Mouse (Mus musculus): ENCODE results near the gene Hnrnpab. TPM values are rescaled to one million over a fixed set of nuclear protein-coding genes. Genes with fewer than 3 reads are reported as not detected.

The Hnrnpab gene
- polyA plus RNA-seq, 1 experiment from 2014 or later = 362 TPM

GRCm38 (mm10) chr11:51609266-51609909 is 2.7 kb upstream of the Hnrnpab start:
- H3K4me1 ChIP-seq (ENCODE audit: control insufficient read depth, insufficient read depth, low read length) = peaks cover 8% of the 10 kb centered on the region
- no peak for ATAC-seq (replicated peaks; ENCODE audit: insufficient number of reproducible peaks, low FRiP score, low TSS enrichment)
- H3K4me3 ChIP-seq (ENCODE audit: low read depth, low read length) = no peak overlapping the region
- 58% methylated on average over 3 of the region's 3 CpGs for WGBS (ENCODE audit: insufficient replicate concordance)
- peaks cover 7% of the 10 kb centered on the region for H3K36me3 ChIP-seq (ENCODE audit: control insufficient read depth, insufficient read depth, low read length)
- no peaks in the 10 kb centered on the region for H3K27me3 ChIP-seq (ENCODE audit: control insufficient read depth, insufficient read depth, low read length)
- H3K9ac ChIP-seq (ENCODE audit: low read depth, low read length) = no peak overlapping the region
- no peak overlapping the region for H3K4me2 ChIP-seq
- no peaks in the 10 kb centered on the region for H3K9me3 ChIP-seq (replicated peaks; ENCODE audit: control insufficient read depth, low read length)
- H3K27ac ChIP-seq (ENCODE audit: low read depth, low read length) = no peak overlapping the region

GRCm38 (mm10) chr11:51607096-51607738 is 570 bp upstream of the Hnrnpab start:
- Histone ChIP-seq H3K27me3 (ENCODE audit: control insufficient read depth, insufficient read depth, low read length) (no peaks in the 10 kb centered on the region), H3K4me1 (ENCODE audit: control insufficient read depth, insufficient read depth, low read length) (peaks cover 11% of the 10 kb centered on the region), H3K9me3 (replicated peaks; ENCODE audit: control insufficient read depth, low read length) (no peaks in the 10 kb centered on the region), H3K4me3 (ENCODE audit: low read depth, low read length) (peak overlapping the region; percentile 99), H3K4me2 (peak overlapping the region; percentile 92), H3K36me3 (ENCODE audit: control insufficient read depth, insufficient read depth, low read length) (peaks cover 25% of the 10 kb centered on the region), H3K9ac (ENCODE audit: low read depth, low read length) (peak overlapping the region; percentile 100), H3K27ac (ENCODE audit: low read depth, low read length) (peak overlapping the region; percentile 96)
- 8% methylated on average over 15 of the region's 15 CpGs for WGBS (ENCODE audit: insufficient replicate concordance)
- peak; percentile 24; the same call in 1 of the 2 replicates for ATAC-seq (replicated peaks; ENCODE audit: insufficient number of reproducible peaks, low FRiP score, low TSS enrichment)

- WGBS (ENCODE audit: insufficient replicate concordance) = under 1% methylated on average over 79 of the region's 81 CpGs
These were observed 823 bp downstream of the Hnrnpab start for GRCm38 (mm10) chr11:51605602-51606446.

GRCm38 (mm10) chr11:51602253-51602652 is 4.4 kb downstream of the Hnrnpab start:
- H3K4me3 ChIP-seq (ENCODE audit: low read depth, low read length) = 0 out of 2 replicates have a peak overlapping the region, but pooled peaks have one; percentile 1
- H3K9ac ChIP-seq (ENCODE audit: low read depth, low read length) = no peak overlapping the region
- no peak overlapping the region for H3K27ac ChIP-seq (ENCODE audit: low read depth, low read length)
- no peaks in the 10 kb centered on the region for H3K9me3 ChIP-seq (replicated peaks; ENCODE audit: control insufficient read depth, low read length)
- H3K4me1 ChIP-seq (ENCODE audit: control insufficient read depth, insufficient read depth, low read length) = peaks cover 11% of the 10 kb centered on the region
- ATAC-seq (replicated peaks; ENCODE audit: insufficient number of reproducible peaks, low FRiP score, low TSS enrichment) = no peak
- WGBS (ENCODE audit: insufficient replicate concordance) = 85% methylated on average over 3 of the region's 3 CpGs
- no peaks in the 10 kb centered on the region for H3K27me3 ChIP-seq (ENCODE audit: control insufficient read depth, insufficient read depth, low read length)
- H3K4me2 ChIP-seq = no peak overlapping the region
- H3K36me3 ChIP-seq (ENCODE audit: control insufficient read depth, insufficient read depth, low read length) = peaks cover 60% of the 10 kb centered on the region

More at GRCm38 (mm10) chr11:51605602-51606446, 823 bp downstream of the Hnrnpab start:
- Histone ChIP-seq H3K27ac (ENCODE audit: low read depth, low read length) (peak overlapping the region; percentile 96), H3K4me3 (ENCODE audit: low read depth, low read length) (peak overlapping the region; percentile 99), H3K4me1 (ENCODE audit: control insufficient read depth, insufficient read depth, low read length) (peaks cover 11% of the 10 kb centered on the region), H3K27me3 (ENCODE audit: control insufficient read depth, insufficient read depth, low read length) (no peaks in the 10 kb centered on the region), H3K9me3 (replicated peaks; ENCODE audit: control insufficient read depth, low read length) (no peaks in the 10 kb centered on the region), H3K9ac (ENCODE audit: low read depth, low read length) (peak overlapping the region; percentile 100), H3K36me3 (ENCODE audit: control insufficient read depth, insufficient read depth, low read length) (peaks cover 39% of the 10 kb centered on the region), H3K4me2 (peak overlapping the region; percentile 92)
- peak; percentile 79 for ATAC-seq (replicated peaks; ENCODE audit: insufficient number of reproducible peaks, low FRiP score, low TSS enrichment)

- ATAC-seq (replicated peaks; ENCODE audit: insufficient number of reproducible peaks, low FRiP score, low TSS enrichment) = no peak
- H3K9ac ChIP-seq (ENCODE audit: low read depth, low read length) = no peak overlapping the region
- no peak overlapping the region for H3K4me3 ChIP-seq (ENCODE audit: low read depth, low read length)
- no peaks in the 10 kb centered on the region for H3K27me3 ChIP-seq (ENCODE audit: control insufficient read depth, insufficient read depth, low read length)
- no peak overlapping the region for H3K27ac ChIP-seq (ENCODE audit: low read depth, low read length)
- H3K36me3 ChIP-seq (ENCODE audit: control insufficient read depth, insufficient read depth, low read length) = peaks cover 66% of the 10 kb centered on the region
- H3K4me1 ChIP-seq (ENCODE audit: control insufficient read depth, insufficient read depth, low read length) = no peaks in the 10 kb centered on the region
- H3K9me3 ChIP-seq (replicated peaks; ENCODE audit: control insufficient read depth, low read length) = no peaks in the 10 kb centered on the region
- H3K4me2 ChIP-seq = no peak overlapping the region
- 71% methylated on average over 2 of the region's 2 CpGs for WGBS (ENCODE audit: insufficient replicate concordance)
These were observed 9.1 kb downstream of the Hnrnpab start for GRCm38 (mm10) chr11:51597553-51597952.

GRCm38 (mm10) chr11:51595459-51596083 is 11.1 kb downstream of the Hnrnpab start:
- ATAC-seq (replicated peaks; ENCODE audit: insufficient number of reproducible peaks, low FRiP score, low TSS enrichment) = no peak
- 90% methylated on average over 1 of the region's 1 CpGs for WGBS (ENCODE audit: insufficient replicate concordance)

GRCm38 (mm10) chr11:51594715-51595350 is 11.8 kb downstream of the Hnrnpab start:
- no peak for ATAC-seq (replicated peaks; ENCODE audit: insufficient number of reproducible peaks, low FRiP score, low TSS enrichment)
- no peak overlapping the region for H3K9ac ChIP-seq (ENCODE audit: low read depth, low read length)
- H3K27ac ChIP-seq (ENCODE audit: low read depth, low read length) = no peak overlapping the region
- WGBS (ENCODE audit: insufficient replicate concordance) = 68% methylated on average over 3 of the region's 3 CpGs
- no peak overlapping the region for H3K4me2 ChIP-seq
- peaks cover 58% of the 10 kb centered on the region for H3K36me3 ChIP-seq (ENCODE audit: control insufficient read depth, insufficient read depth, low read length)
- no peaks in the 10 kb centered on the region for H3K4me1 ChIP-seq (ENCODE audit: control insufficient read depth, insufficient read depth, low read length)
- H3K4me3 ChIP-seq (ENCODE audit: low read depth, low read length) = no peak overlapping the region
- no peaks in the 10 kb centered on the region for H3K27me3 ChIP-seq (ENCODE audit: control insufficient read depth, insufficient read depth, low read length)
- no peaks in the 10 kb centered on the region for H3K9me3 ChIP-seq (replicated peaks; ENCODE audit: control insufficient read depth, low read length)

More at GRCm38 (mm10) chr11:51595459-51596083, 11.1 kb downstream of the Hnrnpab start:
- H3K9me3 ChIP-seq (replicated peaks; ENCODE audit: control insufficient read depth, low read length) = no peaks in the 10 kb centered on the region
- no peaks in the 10 kb centered on the region for H3K4me1 ChIP-seq (ENCODE audit: control insufficient read depth, insufficient read depth, low read length)
- H3K9ac ChIP-seq (ENCODE audit: low read depth, low read length) = no peak overlapping the region
- no peak overlapping the region for H3K27ac ChIP-seq (ENCODE audit: low read depth, low read length)
- no peak overlapping the region for H3K4me2 ChIP-seq
- peaks cover 60% of the 10 kb centered on the region for H3K36me3 ChIP-seq (ENCODE audit: control insufficient read depth, insufficient read depth, low read length)
- H3K27me3 ChIP-seq (ENCODE audit: control insufficient read depth, insufficient read depth, low read length) = no peaks in the 10 kb centered on the region
- H3K4me3 ChIP-seq (ENCODE audit: low read depth, low read length) = no peak overlapping the region

GRCm38 (mm10) chr11:51593849-51594248 is 12.8 kb downstream of the Hnrnpab start:
- 85% methylated on average over 6 of the region's 6 CpGs for WGBS (ENCODE audit: insufficient replicate concordance)
- no peaks in the 10 kb centered on the region for H3K4me1 ChIP-seq (ENCODE audit: control insufficient read depth, insufficient read depth, low read length)
- no peak overlapping the region for H3K9ac ChIP-seq (ENCODE audit: low read depth, low read length)
- H3K27me3 ChIP-seq (ENCODE audit: control insufficient read depth, insufficient read depth, low read length) = no peaks in the 10 kb centered on the region
- H3K4me2 ChIP-seq = no peak overlapping the region
- ATAC-seq (replicated peaks; ENCODE audit: insufficient number of reproducible peaks, low FRiP score, low TSS enrichment) = no peak
- 0 out of 2 replicates have a peak, but pooled peaks cover 2% of the 10 kb centered on the region for H3K9me3 ChIP-seq (replicated peaks; ENCODE audit: control insufficient read depth, low read length)
- peaks cover 61% of the 10 kb centered on the region for H3K36me3 ChIP-seq (ENCODE audit: control insufficient read depth, insufficient read depth, low read length)
- no peak overlapping the region for H3K27ac ChIP-seq (ENCODE audit: low read depth, low read length)
- no peak overlapping the region for H3K4me3 ChIP-seq (ENCODE audit: low read depth, low read length)
